Mouse (Mus musculus) v-Abl transformed pro-B cells (cell line): Measurements from ENCODE around the gene Fnbp1l.

Experiments
- in situ Hi-C, 2 experiments: fragments of 400-800 bp; cut with MboI; formaldehyde crosslinking; loops; one replicate each; pipeline ENCODE4 v1.15.1; 2025; ENCODE audit not compliant: unreplicated experiment in 2 of 2

Gene Fnbp1l

DNA sequence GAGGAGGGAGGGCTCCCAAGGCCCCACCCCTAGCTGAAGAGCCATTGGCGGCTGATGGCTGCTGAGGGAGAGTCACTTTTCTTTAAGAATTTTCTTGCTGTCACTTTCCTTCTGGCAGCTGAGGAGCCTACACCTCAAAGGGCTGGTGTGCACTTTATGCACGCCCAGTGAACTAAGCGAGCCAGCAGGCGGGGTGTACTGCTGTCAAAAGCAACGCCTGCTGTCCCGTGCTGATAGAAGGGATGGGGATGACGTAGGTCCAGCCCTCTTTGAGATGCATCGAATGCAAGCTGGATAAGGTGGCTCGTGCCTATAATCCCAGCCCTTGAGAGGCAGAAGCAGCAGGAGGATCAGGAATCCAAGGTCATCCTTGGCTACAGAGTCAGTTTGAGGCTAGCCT, 118.6 kb downstream of the Fnbp1l start:
- in situ Hi-C loops, result no loop called here

DNA sequence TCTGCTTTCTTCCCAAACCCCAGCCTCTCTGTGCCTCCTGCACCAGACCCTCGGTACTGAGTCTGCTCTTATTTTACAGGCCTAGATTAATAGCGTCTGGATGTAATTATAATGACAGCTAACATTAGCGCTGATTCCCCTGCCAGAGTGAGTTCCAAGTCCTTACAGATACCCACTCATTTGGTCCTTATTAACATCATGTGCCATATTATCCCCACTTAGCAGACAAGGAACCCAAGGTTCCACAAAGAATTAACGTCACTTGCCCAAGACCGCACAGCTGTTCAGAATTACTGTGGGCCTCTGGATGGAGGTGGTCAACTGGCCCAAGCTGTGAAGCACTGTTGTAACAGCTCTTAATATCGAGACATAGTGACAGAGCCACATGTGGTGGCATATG, 119.9 kb downstream of the Fnbp1l start:
- in situ Hi-C loops, result loop anchor here (25.0 kb wide), 2 partner anchors 413 to 612 kb away; partner anchors contain the start of genes 1810037I17Rik (in 1 of the 2) and Gm10959 (in 1 of the 2)

DNA sequence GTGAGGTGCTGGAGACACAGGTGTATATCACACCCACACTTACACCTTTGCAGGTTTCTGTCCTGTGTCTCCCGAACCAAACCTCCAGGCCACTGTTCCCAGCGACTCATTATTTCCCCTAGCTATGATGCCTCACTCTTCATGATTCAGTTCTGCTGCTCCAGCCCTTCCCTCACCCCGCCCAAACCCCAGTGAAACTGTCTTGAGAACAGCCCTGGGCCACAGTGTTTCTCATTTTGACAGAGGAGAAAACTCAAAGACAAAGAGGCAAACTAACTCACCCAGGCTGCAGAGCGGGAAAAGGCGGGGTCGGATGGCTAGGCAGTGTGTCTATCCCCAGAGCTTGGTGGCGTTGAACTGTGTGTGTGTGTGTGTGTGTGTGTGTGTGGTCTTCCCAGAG, 121.0 kb downstream of the Fnbp1l start:
- in situ Hi-C loops, result loop anchor here (25.0 kb wide), 2 partner anchors 414 to 611 kb away; partner anchors contain the start of genes 1810037I17Rik (in 1 of the 2) and Gm10959 (in 1 of the 2)

DNA sequence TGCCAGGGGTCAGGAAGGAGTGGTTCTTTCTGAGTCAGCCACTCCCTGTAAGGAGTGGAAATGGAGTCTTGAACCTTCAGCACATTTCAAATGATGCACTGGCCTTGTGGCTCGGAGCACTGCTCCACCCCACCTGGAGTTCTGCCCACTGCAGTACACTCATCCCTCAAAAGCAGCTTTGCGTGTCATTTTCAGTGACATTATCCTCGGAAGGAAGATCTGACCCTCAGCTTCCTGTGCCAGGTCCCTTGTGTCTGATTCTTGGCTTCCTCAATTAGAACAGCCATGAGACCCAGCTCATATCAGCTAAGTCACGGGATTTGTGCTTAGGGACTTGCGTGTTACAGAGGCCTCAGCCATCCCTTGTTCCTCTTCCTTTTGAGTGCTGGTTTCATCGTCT, 121.6 kb downstream of the Fnbp1l start:
- in situ Hi-C loops, result loop anchor here (25.0 kb wide), 2 partner anchors 414 to 611 kb away; partner anchors contain the start of genes 1810037I17Rik (in 1 of the 2) and Gm10959 (in 1 of the 2)

DNA sequence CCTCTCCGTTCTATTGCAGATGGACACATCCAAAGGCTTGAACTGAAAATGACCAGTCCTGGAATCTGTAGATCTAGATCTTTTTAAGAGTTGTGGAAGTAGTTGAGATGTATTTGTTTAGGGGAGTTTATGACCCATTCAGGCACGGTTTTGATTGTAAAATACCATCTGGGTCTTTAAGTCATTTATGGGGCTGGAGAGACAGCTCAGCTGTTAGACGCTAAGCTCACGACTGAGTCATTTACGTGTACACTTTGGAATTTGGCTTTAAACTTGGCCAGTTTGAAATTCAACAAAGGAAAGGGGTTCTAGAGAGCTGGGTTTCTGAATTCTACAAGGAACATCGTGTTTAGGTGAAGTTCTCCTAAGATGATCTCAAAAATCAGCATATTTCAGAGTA, 124.8 kb downstream of the Fnbp1l start:
- in situ Hi-C loops, result loop anchor here (25.0 kb wide), 2 partner anchors 418 to 607 kb away; partner anchors contain the start of genes 1810037I17Rik (in 1 of the 2) and Gm10959 (in 1 of the 2)

DNA sequence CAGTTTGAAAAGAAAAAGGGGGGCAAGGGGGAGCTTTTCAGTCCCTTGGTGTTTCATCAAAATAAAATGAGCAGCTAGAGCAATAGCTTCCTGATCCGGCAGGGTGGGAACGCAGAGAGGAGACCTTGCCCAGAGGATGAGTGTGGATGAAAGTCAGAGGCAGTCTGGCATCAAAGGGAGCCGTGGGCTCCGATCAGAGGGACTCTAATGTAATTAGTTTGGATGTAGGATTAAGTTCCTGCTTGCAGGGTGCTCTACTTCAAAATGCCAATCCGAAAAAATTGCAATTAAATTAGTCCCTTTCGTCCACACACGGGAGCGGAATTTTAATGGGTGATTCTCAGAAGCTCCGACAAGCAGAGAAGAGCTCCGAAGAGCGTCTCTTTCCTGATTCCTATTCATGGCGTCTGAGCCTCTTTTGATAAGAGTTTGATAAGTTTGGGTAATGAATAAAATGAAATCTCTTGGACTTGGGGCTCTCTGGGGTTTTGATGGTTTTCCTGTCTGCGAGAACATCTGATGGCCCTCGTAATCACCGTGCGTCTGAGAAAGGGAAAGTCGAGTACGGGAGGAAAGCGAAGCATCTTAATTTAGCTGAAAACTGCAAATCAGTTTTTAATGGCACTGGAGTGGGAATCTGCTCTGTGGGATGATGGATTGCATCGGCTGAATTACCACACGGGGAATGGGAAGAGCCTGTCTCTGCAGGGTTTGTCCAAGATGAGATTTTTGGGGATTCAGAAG, 126.5 kb downstream of the Fnbp1l start:
- in situ Hi-C loops, result loop anchor here (25.0 kb wide), 2 partner anchors 419 to 606 kb away; partner anchors contain the start of genes 1810037I17Rik (in 1 of the 2) and Gm10959 (in 1 of the 2)

DNA sequence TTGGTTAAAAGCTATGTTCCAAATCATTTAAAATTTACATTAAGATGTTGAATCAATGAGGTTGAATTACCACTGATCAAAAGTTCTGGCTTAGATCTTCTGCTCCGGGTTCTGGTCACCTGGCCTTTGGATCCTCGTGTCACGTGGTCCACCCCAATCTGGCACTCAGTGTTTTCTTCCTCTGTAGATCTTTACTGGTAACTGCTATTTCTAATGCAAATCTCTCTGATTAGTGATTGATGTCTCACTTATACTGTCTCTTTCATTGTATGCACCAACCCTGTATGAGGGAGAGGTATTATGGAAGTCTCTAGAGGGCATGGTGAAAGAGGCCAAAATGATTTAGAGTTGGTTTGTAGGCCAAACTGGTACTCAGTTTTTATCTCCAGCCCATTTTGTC, 127.5 kb downstream of the Fnbp1l start:
- in situ Hi-C loops, result loop anchor here (25.0 kb wide), 2 partner anchors 420 to 605 kb away; partner anchors contain the start of genes 1810037I17Rik (in 1 of the 2) and Gm10959 (in 1 of the 2)

DNA sequence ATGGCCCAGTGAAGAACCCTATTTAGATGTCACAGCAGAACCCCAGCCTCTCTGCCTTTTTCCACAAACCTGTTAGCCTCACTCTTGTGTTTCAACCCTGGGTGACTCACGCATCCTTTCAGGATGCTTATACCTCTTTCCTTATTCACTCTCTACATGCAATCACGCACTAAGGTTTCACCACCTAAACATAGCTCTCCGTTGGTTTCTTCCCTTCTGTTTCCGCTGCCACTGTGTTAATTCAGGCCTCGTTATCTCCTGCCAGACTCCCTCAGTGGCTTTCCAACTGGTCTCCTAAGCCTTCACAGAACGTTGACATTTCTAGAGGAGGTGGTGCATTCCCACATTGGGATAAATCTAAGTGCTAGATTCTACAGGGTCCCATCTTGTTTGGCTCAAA, 128.9 kb downstream of the Fnbp1l start:
- in situ Hi-C loops, result loop anchor here (25.0 kb wide), 2 partner anchors 422 to 603 kb away; partner anchors contain the start of genes 1810037I17Rik (in 1 of the 2) and Gm10959 (in 1 of the 2)
